Mouse (Mus musculus) hindbrain, embryonic 14.5 days (tissue): Measurements from ENCODE around the gene Ppp1r16b. TPM values are rescaled to one million over a fixed set of nuclear protein-coding genes. Genes with fewer than 3 reads are reported as not detected.
A peak's percentile ranks its signal among the peaks of the same experiment; 100 is the strongest.

Source experiments
- ATAC-seq: fragments of 200-750 bp; cut with Nextera tagmentation; 2 replicates; pipeline ENCODE4 v1.8.0; 2017; ENCODE audit warnings: moderate number of reproducible peaks, mild to moderate bottlenecking, moderate TSS enrichment, moderate library complexity; ENCODE audit not compliant: low FRiP score
- DNase-seq: peaks from one replicate; pipeline ENCODE4 v3.0.0-alpha.2; 2015; ENCODE audit warnings: low spot score
- H3K27ac ChIP-seq: fragments of 300-500 bp; sonication (generic); 2 replicates; pipeline ENCODE4 v1.5.1; 2014; ENCODE audit warnings: mild to moderate bottlenecking, moderate library complexity
- H3K27me3 ChIP-seq: fragments of 300-500 bp; sonication (generic); 2 replicates; pipeline ENCODE4 v1.6.1; 2014; ENCODE audit warnings: mild to moderate bottlenecking, low read length, mixed read lengths; ENCODE audit not compliant: control insufficient read depth, insufficient read depth
- H3K36me3 ChIP-seq: fragments of 300-500 bp; sonication (generic); replicated peaks from 2 replicates; pipeline ENCODE4 v1.6.1; 2014; ENCODE audit not compliant: control insufficient read depth, insufficient read depth
- H3K4me1 ChIP-seq: fragments of 300-500 bp; sonication (generic); replicated peaks from 2 replicates; pipeline ENCODE4 v1.6.1; 2014; ENCODE audit warnings: antibody characterized with exemption, low read length, mixed read lengths; ENCODE audit not compliant: control insufficient read depth, insufficient read depth
- H3K4me2 ChIP-seq: fragments of 300-500 bp; sonication (generic); replicated peaks from 2 replicates; pipeline ENCODE4 v1.6.1; 2014; ENCODE audit warnings: mild to moderate bottlenecking, moderate library complexity
- H3K4me3 ChIP-seq: fragments of 300-500 bp; sonication (generic); replicated peaks from 2 replicates; pipeline ENCODE4 v1.5.1; 2014; ENCODE audit warnings: mild to moderate bottlenecking, low read length
- H3K9ac ChIP-seq: fragments of 300-500 bp; sonication (generic); 2 replicates; pipeline ENCODE4 v1.6.1; 2014
- H3K9me3 ChIP-seq: fragments of 300-500 bp; sonication (generic); 2 replicates; pipeline ENCODE4 v1.6.1; 2016; ENCODE audit warnings: low read length; ENCODE audit not compliant: control insufficient read depth
- WGBS: fragments of 180-500 bp; shearing (Covaris S2); extraction: QIAGEN DNeasy Blood & Tissue Kit; methylation state at CpG from one replicate; pipeline ENCODE4 v1.1.7; 2014; 5-methylcytosine and 5-hydroxymethylcytosine counted together
- polyA plus RNA-seq: library from polyadenylated mRNA; unstranded; fragments of >200 nt; fragmentation: Nextera tagmentation; extraction: Ambion mirVana; gene quantifications from 2 replicates; pipeline ENCODE4 v1.2.1, GENCODE M21; 2014

Gene Ppp1r16b
- polyA plus RNA-seq, 1 experiment from 2014 or later, result 20.0 TPM

DNA sequence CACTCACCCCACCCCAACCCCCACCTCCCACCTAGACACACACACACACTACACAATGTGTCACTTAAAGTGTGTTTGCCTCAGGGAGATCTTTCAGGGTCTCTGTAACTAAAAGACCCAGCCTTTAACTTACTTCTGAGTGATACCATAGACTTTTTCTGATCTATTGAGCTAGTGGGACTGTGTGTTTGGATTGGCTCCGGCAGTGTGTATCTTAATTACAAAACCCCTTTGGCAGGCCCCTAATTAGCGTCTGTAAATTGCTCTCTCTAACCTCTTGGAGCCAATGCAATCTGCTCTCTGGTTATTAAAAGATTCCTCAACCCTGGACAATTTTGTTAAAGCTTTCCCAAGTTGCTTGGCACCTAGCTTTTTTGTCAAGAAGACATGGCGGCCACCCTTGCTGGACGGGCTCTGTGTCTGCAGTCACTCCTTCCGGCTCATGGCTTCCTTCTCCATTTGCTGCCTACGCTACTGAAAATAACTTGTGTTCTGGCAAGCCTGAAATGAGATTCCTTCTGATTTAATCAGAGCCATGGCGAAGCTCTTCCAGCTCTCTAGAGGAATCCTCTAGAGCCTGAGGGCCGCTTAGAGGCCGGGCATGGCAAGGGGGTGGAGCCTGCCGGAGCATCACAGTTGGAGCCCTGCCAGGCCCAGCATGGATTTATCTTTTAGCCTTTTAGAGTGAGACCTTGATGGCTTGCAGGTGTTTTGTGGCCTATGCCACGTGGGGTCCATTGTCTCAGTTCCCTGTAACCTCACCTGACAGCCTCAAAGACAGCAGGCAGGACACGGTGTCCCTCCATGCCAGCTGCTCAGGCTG is 46.9 kb downstream of the Ppp1r16b start:
- H3K4me2 ChIP-seq, result no peak overlapping the region
- 26% methylated on average over 12 of the region's 12 CpGs for WGBS
- H3K9ac ChIP-seq, result no peak overlapping the region
- H3K4me3 ChIP-seq, result no peak overlapping the region
- no peaks in the 10 kb centered on the region for H3K9me3 ChIP-seq
- no peaks in the 10 kb centered on the region for H3K27me3 ChIP-seq
- peak overlapping the region; percentile 60 for H3K27ac ChIP-seq
- H3K36me3 ChIP-seq, result no peaks in the 10 kb centered on the region
- ATAC-seq (peak; percentile 62), DNase-seq (peak; percentile 66)
- H3K4me1 ChIP-seq, result peaks cover 14% of the 10 kb centered on the region; the same call in 1 of the 2 replicates

DNA sequence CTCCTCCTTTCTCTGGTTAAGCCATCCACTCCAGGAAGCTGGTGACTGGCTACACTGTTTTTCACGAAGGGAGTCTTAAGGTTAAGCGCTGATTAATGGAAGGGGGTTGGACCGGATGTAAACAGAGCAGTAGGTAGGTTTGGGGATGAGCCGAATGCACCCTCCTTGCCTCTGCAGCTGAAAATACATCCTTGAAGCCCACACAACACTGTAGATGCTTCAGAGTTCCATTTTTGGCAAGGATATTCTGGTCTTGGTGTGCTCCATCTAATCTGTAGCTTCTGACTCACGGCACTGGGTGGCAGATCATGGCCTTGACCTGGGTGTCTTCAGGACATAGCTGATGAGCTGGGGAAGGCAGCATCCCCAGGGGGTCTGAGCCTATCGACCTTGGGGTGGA is 49.6 kb downstream of the Ppp1r16b start:
- no peak overlapping the region for H3K4me3 ChIP-seq
- no peak overlapping the region for H3K9ac ChIP-seq
- DNase-seq (no peak), ATAC-seq (no peak)
- H3K4me2 ChIP-seq, result no peak overlapping the region
- H3K27ac ChIP-seq, result no peak overlapping the region
- H3K27me3 ChIP-seq, result no peaks in the 10 kb centered on the region
- no peaks in the 10 kb centered on the region for H3K36me3 ChIP-seq
- WGBS, result 86% methylated on average over 6 of the region's 6 CpGs
- no peaks in the 10 kb centered on the region for H3K9me3 ChIP-seq
- H3K4me1 ChIP-seq, result peaks cover 14% of the 10 kb centered on the region; the same call in 1 of the 2 replicates

DNA sequence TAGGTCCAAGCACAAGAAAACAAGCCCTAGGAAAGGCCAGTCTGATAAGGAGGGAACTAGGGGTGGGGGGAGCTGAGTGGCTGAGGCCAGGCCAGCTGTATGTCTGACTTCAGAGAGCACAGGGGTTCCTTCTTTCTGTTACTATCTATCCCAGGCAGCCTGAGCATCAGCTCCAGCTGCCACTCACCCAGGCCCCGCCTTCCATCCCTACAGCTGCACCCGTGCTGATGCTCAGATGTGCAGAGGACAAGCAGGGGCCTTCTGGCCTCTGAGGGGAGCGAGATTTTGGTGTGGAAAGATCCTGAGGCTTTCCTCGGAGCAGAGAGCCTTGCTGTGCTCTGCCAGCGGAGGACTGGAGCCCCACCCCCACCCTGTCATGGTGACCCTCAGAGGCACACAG is 50.9 kb downstream of the Ppp1r16b start:
- Histone ChIP-seq H3K36me3 (no peaks in the 10 kb centered on the region), H3K4me1 (peaks cover 17% of the 10 kb centered on the region; the same call in 1 of the 2 replicates), H3K4me3 (no peak overlapping the region), H3K9ac (no peak overlapping the region), H3K27me3 (no peaks in the 10 kb centered on the region), H3K9me3 (no peaks in the 10 kb centered on the region), H3K27ac (no peak overlapping the region), H3K4me2 (no peak overlapping the region)
- no peak for DNase-seq
- WGBS, result 25% methylated on average over 5 of the region's 5 CpGs
- no peak for ATAC-seq

DNA sequence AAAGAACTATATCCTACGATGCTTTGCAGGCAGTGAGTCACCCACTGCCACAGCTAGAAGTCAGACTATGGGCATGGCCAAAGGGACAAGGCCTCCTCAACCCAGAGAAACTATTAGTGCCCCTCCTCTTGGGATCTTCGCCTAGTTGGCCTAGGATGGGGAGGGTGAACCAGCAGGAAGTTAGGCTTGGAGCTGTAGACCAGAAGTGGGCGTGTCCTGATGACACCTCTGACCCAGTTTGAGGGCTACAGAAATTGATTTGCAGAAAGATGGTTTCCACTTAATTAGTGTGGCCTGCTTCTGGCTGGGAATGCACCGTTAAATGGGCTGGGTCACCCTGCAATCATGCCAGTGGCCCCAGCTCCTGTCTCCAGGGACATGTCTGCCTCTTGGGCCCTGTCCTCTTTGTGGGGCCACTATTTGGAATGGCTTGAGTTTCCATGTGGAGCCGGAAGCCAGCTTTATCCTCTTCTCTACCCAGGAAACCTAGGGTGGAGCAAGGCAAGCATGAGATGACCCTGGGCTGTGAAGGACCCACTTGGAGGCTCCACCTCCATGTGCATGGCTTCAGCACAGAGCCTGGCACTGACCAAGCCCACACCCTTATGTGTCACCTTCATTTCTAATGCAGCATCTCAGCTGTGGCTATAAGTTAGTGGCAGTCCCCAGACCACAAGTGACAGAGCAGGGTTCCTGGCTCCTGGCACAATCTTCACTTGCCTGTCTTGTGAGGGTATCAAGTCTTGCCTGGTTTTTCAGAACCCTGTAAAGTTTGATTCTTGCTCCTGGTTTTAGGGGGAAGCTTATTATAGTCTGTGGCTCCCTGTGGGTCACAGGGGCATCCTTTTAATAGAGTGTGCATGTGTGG is 52.6 kb downstream of the Ppp1r16b start:
- 86% methylated on average over 5 of the region's 5 CpGs for WGBS
- H3K27ac ChIP-seq, result no peak overlapping the region
- no peak for DNase-seq
- ATAC-seq, result no peak
- no peak overlapping the region for H3K4me3 ChIP-seq
- H3K36me3 ChIP-seq, result no peaks in the 10 kb centered on the region
- no peaks in the 10 kb centered on the region for H3K9me3 ChIP-seq
- H3K9ac ChIP-seq, result no peak overlapping the region
- H3K4me1 ChIP-seq, result 0 out of 2 replicates have a peak, but pooled peaks cover 7% of the 10 kb centered on the region
- H3K4me2 ChIP-seq, result no peak overlapping the region
- no peaks in the 10 kb centered on the region for H3K27me3 ChIP-seq

DNA sequence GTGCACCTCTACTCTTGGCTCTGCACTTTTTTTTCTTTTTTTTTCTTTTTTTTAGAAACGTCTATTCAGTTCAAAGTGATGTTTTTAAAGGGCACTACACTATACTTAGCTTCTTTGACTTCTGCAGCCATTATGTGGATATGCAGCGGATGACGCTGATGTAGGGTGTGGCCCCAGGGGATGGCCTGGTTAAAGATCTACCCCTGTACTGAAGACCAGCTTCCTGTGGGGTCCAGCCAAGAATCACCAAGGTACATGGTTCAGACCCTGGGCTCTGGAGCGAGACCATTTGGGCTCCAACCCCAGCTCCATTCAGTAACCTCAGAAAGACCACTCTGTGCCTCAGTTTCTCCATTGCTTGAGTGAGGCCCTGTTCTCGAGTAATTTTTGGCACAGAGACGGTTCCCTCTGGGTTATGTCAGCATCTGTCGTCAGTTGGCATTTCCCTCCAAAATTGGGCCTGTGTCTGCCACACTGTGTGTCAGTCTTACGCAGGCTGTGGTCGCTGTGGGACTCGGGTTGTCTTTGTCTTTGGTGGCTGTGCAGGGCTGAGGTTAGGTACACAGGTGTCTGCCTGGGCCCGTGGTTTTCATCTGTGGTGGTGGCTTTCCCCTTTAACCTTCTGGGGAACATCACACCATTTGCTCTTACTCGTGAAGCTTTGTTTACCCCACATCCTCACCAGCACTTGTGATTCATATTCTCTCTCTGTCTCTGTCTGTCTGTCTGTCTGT is 53.8 kb downstream of the Ppp1r16b start:
- DNase-seq (no peak), ATAC-seq (no peak)
- 0 out of 2 replicates have a peak, but pooled peaks cover 6% of the 10 kb centered on the region for H3K4me1 ChIP-seq
- no peaks in the 10 kb centered on the region for H3K36me3 ChIP-seq
- H3K4me3 ChIP-seq, result no peak overlapping the region
- 86% methylated on average over 12 of the region's 12 CpGs for WGBS
- no peak overlapping the region for H3K4me2 ChIP-seq
- no peak overlapping the region for H3K27ac ChIP-seq
- H3K9ac ChIP-seq, result no peak overlapping the region
- no peaks in the 10 kb centered on the region for H3K27me3 ChIP-seq
- H3K9me3 ChIP-seq, result no peaks in the 10 kb centered on the region

DNA sequence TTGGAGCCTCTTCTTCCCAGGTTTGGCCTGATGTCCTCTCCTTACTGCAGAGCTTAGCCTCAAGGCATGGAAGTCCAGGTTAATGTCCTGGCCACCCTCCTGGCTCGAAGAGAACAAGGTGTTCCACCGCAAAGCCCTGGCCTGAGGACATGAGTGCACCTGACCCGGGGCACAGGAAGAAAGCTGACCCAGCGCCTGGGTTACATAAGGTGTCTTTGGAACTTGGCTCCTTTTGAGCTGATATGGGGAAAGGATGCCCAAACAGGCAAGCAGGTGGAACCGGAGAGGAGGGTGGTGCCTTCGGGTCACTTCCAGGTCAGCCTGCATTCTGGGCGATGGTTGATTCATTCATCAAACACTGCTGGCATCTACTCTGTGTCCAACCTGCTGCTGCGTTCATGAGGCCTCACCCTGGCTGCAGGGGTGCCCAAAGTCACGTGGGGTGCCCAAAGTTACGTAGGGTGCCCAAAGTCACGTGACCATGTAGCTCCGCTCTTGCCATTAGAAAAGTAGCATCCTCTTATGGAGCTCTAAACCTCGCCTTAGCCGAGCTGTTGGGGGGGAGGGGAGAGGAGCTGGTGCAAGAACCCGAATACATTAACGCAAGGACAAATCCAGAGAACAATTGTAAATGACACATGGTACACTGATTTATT is 55.6 kb downstream of the Ppp1r16b start:
- no peak overlapping the region for H3K27ac ChIP-seq
- 0 out of 2 replicates have a peak, but pooled peaks cover 4% of the 10 kb centered on the region for H3K4me1 ChIP-seq
- ATAC-seq (no peak), DNase-seq (no peak)
- H3K4me3 ChIP-seq, result no peak overlapping the region
- no peak overlapping the region for H3K4me2 ChIP-seq
- H3K9me3 ChIP-seq, result no peaks in the 10 kb centered on the region
- WGBS, result 73% methylated on average over 16 of the region's 16 CpGs
- no peaks in the 10 kb centered on the region for H3K27me3 ChIP-seq
- no peak overlapping the region for H3K9ac ChIP-seq
- no peaks in the 10 kb centered on the region for H3K36me3 ChIP-seq

DNA sequence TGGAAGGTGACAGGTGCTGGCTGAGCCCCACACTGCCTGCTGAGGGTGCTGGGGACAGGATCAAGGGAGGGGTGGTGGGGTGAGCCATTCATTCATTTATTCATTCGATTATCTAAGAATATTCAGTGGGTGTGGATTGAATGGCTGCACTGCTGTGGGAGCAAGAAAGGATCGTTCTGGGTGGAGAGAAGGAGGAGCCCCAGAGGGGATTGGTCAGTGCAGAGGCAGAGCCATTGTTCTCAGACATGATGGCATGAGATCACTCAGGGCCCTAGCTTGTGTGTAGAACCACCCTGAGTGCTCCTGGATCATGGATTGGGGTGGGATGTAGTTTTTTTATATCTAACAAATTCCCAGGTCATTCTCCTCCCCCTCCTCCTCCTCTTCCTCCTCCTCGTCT is 56.3 kb downstream of the Ppp1r16b start:
- no peak for ATAC-seq
- no peak for DNase-seq
- no peak overlapping the region for H3K4me3 ChIP-seq
- no peaks in the 10 kb centered on the region for H3K9me3 ChIP-seq
- H3K4me1 ChIP-seq, result 0 out of 2 replicates have a peak, but pooled peaks cover 3% of the 10 kb centered on the region
- H3K9ac ChIP-seq, result no peak overlapping the region
- no peak overlapping the region for H3K27ac ChIP-seq
- H3K27me3 ChIP-seq, result no peaks in the 10 kb centered on the region
- no peak overlapping the region for H3K4me2 ChIP-seq
- no peaks in the 10 kb centered on the region for H3K36me3 ChIP-seq
- WGBS, result 48% methylated on average over 3 of the region's 3 CpGs

DNA sequence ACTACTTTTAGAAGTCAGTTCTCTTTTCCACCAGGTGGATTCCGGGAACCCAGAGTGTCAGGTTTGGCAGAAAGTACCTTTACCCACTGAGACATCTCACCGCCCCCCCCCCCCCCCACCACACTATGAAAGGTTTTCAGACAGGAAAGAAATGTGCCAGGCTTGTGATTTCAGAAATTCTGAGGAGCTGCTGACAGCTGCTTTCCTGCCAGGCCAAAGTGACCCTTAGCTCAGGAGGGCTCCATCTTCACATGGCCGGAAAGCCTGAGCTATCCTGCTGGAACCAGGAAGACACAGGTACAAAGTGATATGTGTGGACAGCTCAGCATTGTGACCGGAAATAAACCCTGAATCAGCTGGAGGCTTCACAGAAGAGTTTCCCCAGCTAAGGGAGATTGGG is 56.9 kb downstream of the Ppp1r16b start:
- H3K27ac ChIP-seq, result no peak overlapping the region
- no peaks in the 10 kb centered on the region for H3K9me3 ChIP-seq
- H3K27me3 ChIP-seq, result no peaks in the 10 kb centered on the region
- 0 out of 2 replicates have a peak, but pooled peaks cover 3% of the 10 kb centered on the region for H3K4me1 ChIP-seq
- DNase-seq (no peak), ATAC-seq (no peak)
- no peak overlapping the region for H3K4me3 ChIP-seq
- no peak overlapping the region for H3K9ac ChIP-seq
- H3K36me3 ChIP-seq, result no peaks in the 10 kb centered on the region
- H3K4me2 ChIP-seq, result no peak overlapping the region
- 84% methylated on average over 4 of the region's 4 CpGs for WGBS
